Mouse (Mus musculus) lung, postnatal 0 days (tissue): ENCODE measurements at regions not wholly inside any gene's neighbourhood (a gene's known extent, or its start where the extent isn't known, plus 50 kb on each side); places are given as distances from the start of the nearest gene placed in this dataset.

Experiments
- ATAC-seq: fragments of 200-750 bp; cut with Nextera tagmentation; 2 replicates; pipeline ENCODE4 v1.8.0; 2017; ENCODE audit warnings: moderate library complexity
- DNase-seq: peaks from one replicate; pipeline ENCODE4 v3.0.0-alpha.2; 2016; ENCODE audit warnings: low spot score
- H3K27ac ChIP-seq: fragments of 300-500 bp; sonication (generic); 2 replicates; pipeline ENCODE4 v1.5.1; 2014; ENCODE audit warnings: antibody characterized with exemption, mild to moderate bottlenecking, low read length, mixed read lengths
- H3K27me3 ChIP-seq: fragments of 300-500 bp; sonication (generic); replicated peaks from 2 replicates; pipeline ENCODE4 v1.6.1; 2014; ENCODE audit warnings: low read length, mixed read lengths; ENCODE audit not compliant: insufficient read depth
- H3K36me3 ChIP-seq: fragments of 300-500 bp; sonication (generic); 2 replicates; pipeline ENCODE4 v1.6.1; 2014; ENCODE audit warnings: low read length, mixed read lengths; ENCODE audit not compliant: insufficient read depth
- H3K4me1 ChIP-seq: fragments of 300-500 bp; sonication (generic); 2 replicates; pipeline ENCODE4 v1.6.1; 2014; ENCODE audit warnings: antibody characterized with exemption, low read depth, low read length, mixed read lengths; ENCODE audit not compliant: insufficient read depth
- H3K4me2 ChIP-seq: fragments of 300-500 bp; sonication (generic); replicated peaks from 2 replicates; pipeline ENCODE4 v1.6.1; 2014; ENCODE audit warnings: low read depth, mild to moderate bottlenecking, low read length, moderate library complexity, mixed read lengths
- H3K4me3 ChIP-seq: fragments of 300-500 bp; sonication (generic); 2 replicates; pipeline ENCODE4 v1.5.1; 2014; ENCODE audit warnings: low read depth, low read length
- H3K9ac ChIP-seq: fragments of 300-500 bp; sonication (generic); replicated peaks from 2 replicates; pipeline ENCODE4 v1.6.1; 2014; ENCODE audit warnings: low read depth, mild to moderate bottlenecking
- H3K9me3 ChIP-seq: fragments of 300-500 bp; sonication (generic); 2 replicates; pipeline ENCODE4 v1.6.1; 2016; ENCODE audit warnings: low read length, mixed read lengths
- CTCF ChIP-seq: IDR thresholded peaks from 2 replicates; pipeline ENCODE4 v1.5.1; 2016; ENCODE audit warnings: antibody characterized with exemption, mild to moderate bottlenecking
- EP300 ChIP-seq: IDR thresholded peaks from 2 replicates; pipeline ENCODE4 v1.6.1; 2016; ENCODE audit warnings: antibody characterized with exemption, mild to moderate bottlenecking, control low read depth
- WGBS: fragments of 180-500 bp; shearing (Covaris S2); extraction: QIAGEN DNeasy Blood & Tissue Kit; methylation state at CpG from one replicate; pipeline ENCODE4 v1.1.7; 2014; 5-methylcytosine and 5-hydroxymethylcytosine counted together

DNA sequence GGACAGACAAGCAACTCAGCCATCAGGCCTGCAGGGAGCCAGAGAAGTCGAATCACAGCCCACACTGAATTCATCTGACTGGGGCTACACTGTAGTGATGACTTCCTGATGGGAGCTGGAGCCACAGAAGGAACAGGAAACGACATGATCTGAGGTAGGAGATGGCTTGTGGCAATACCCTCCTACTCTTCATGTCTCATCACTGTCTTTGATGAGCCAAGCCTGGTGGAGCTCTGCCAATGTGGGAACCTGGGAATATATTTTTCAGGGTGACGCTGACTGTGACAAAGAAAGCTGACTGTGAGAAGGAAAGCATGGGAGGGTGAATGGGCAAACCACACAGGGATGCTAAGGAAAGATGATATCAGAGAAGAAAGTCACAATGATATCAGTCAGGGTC is 67.6 kb upstream of the Alk start:
- 53% methylated on average over 3 of the region's 3 CpGs for WGBS
- Histone ChIP-seq H3K4me1 (no peaks in the 10 kb centered on the region), H3K27me3 (no peaks in the 10 kb centered on the region), H3K4me3 (no peak overlapping the region), H3K9me3 (no peaks in the 10 kb centered on the region), H3K27ac (no peak overlapping the region), H3K9ac (no peak overlapping the region), H3K4me2 (no peak overlapping the region), H3K36me3 (no peaks in the 10 kb centered on the region)
- ATAC-seq: no peak
- TF ChIP-seq EP300 (no peak), CTCF (no peak)
- DNase-seq: no peak

DNA sequence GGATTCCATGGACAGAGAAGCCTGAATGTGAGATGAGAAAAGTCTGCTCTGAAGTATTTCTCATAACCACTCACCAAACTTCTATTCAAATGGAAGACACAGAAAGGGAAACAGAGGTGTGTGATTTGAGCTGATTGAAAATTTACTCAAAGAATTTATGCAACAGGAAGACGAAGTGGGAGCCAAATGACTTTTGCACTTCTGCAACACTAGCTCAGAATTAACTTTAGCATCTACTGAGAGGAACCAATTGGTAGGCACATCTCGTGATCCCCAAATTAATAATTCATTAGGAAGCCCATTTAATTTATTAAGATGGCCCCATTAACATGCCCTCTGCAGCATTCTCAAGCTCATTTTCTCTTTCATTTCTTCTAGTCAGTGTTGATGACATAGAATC is 62.5 kb upstream of the Alk start:
- Histone ChIP-seq H3K4me2 (no peak overlapping the region), H3K4me3 (no peak overlapping the region), H3K27ac (no peak overlapping the region), H3K9ac (no peak overlapping the region), H3K9me3 (no peaks in the 10 kb centered on the region), H3K36me3 (no peaks in the 10 kb centered on the region), H3K4me1 (no peaks in the 10 kb centered on the region), H3K27me3 (no peaks in the 10 kb centered on the region)
- no peak for DNase-seq
- WGBS: 69% methylated on average over 2 of the region's 2 CpGs
- TF ChIP-seq CTCF (no peak), EP300 (no peak)
- ATAC-seq: no peak

DNA sequence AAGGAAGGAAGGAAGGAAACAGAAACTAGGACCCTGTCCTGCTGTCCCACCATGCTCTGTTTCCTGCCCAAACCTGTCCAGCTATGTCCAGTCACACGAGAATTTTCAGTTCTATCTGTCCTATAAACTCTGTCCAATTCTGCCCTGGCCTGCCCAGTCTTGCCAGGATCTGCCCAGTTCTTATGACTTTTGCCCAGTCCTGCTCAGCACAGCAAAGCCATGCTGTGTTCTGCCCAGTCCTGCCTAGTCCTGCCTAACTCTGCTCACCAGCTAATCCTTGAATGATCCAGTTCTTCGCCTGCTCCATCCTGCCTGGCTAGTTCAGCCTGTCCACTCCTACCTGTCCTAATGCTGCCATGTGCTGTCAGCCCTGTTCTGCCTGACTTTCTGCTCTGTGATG is 57.3 kb upstream of the Alk start:
- 49% methylated on average over 2 of the region's 2 CpGs for WGBS
- TF ChIP-seq CTCF (no peak), EP300 (no peak)
- H3K27ac ChIP-seq: no peak overlapping the region

DNA sequence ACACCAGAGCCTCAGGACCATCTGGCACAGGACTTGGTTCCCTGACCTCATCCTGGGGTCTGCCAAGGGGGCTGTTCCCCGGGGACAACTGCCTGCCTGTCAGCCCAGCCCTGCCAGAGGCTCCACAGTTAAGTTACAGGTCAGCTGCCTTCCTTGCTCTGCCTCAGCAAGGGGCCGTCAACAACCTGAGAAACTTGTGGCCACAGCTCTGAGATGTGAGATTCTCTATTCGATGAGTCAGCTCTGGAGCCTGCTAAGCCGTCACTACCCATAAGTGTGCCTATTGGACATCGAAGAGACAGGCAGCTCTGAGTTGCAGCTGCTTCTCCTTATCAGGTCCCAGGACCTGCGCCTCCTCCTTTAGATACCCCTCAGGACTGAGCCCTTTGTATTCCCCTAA is 54.3 kb upstream of the Alk start:
- Histone ChIP-seq H3K9ac (no peak overlapping the region), H3K27me3 (no peaks in the 10 kb centered on the region), H3K27ac (no peak overlapping the region), H3K4me3 (no peak overlapping the region), H3K36me3 (no peaks in the 10 kb centered on the region), H3K4me1 (no peaks in the 10 kb centered on the region), H3K4me2 (no peak overlapping the region), H3K9me3 (no peaks in the 10 kb centered on the region)
- ATAC-seq: no peak
- no peak for TF ChIP-seq CTCF
- no peak for TF ChIP-seq EP300
- no peak for DNase-seq
- WGBS: 36% methylated on average over 6 of the region's 6 CpGs

More for the DNA sequence above, 57.3 kb upstream of the Alk start:
- Histone ChIP-seq H3K9ac (no peak overlapping the region), H3K4me1 (no peaks in the 10 kb centered on the region), H3K4me2 (no peak overlapping the region), H3K4me3 (no peak overlapping the region), H3K27me3 (no peaks in the 10 kb centered on the region), H3K36me3 (no peaks in the 10 kb centered on the region), H3K9me3 (no peaks in the 10 kb centered on the region)
- no peak for ATAC-seq
- DNase-seq: no peak

DNA sequence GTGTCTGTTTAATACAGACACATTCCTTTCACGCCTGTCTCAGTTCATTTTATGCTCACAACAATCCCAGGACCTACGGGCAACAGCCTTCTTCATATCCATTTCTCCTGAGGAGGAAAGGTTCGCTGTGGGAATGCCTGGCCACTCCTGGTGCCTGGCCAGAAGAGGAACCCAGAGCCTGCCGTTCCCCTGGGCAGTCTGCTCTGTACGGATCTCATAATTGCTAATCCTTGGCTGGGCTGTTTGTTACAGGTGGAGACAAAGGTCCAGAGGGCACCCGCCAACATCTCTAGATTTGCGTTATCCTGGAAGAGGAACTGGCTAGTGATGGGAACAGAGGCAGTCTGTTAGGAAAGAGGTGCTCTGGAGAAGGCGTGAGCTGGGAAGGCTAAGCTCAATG is 53.4 kb upstream of the Alk start:
- Histone ChIP-seq H3K9ac (no peak overlapping the region), H3K36me3 (no peaks in the 10 kb centered on the region), H3K9me3 (no peaks in the 10 kb centered on the region), H3K27me3 (no peaks in the 10 kb centered on the region), H3K27ac (no peak overlapping the region), H3K4me2 (no peak overlapping the region), H3K4me3 (no peak overlapping the region), H3K4me1 (no peaks in the 10 kb centered on the region)
- no peak for ATAC-seq
- DNase-seq: no peak
- 66% methylated on average over 8 of the region's 8 CpGs for WGBS
- no peak for TF ChIP-seq EP300
- no peak for TF ChIP-seq CTCF
